Mouse (Mus musculus) kidney, adult 2 months (tissue): ENCODE data around the gene Bcap31. TPM values are rescaled to one million over a fixed set of nuclear protein-coding genes. Genes with fewer than 3 reads are reported as not detected.
A peak's percentile ranks its signal among the peaks of the same experiment; 100 is the strongest.

Source experiments
- DNase-seq: peaks from one replicate; pipeline ENCODE4 v3.0.0; 2021
- H3K27ac ChIP-seq: fragments of 200-500 bp; 2 replicates; pipeline ENCODE4 v1.5.1; 2012; ENCODE audit warnings: low read depth, low read length, control low read depth, inconsistent platforms; ENCODE audit not compliant: insufficient read depth
- H3K27me3 ChIP-seq: fragments of 200-500 bp; replicated peaks from 2 replicates; pipeline ENCODE4 v1.6.1; 2012; ENCODE audit warnings: mild to moderate bottlenecking, moderate library complexity, low read length, inconsistent platforms; ENCODE audit not compliant: control insufficient read depth, insufficient read depth
- H3K36me3 ChIP-seq: fragments of 200-500 bp; 2 replicates; pipeline ENCODE4 v1.6.1; 2012; ENCODE audit warnings: mild to moderate bottlenecking, moderate library complexity, low read length, inconsistent platforms; ENCODE audit not compliant: control insufficient read depth, insufficient read depth
- H3K4me1 ChIP-seq: fragments of 200-500 bp; 2 replicates; pipeline ENCODE4 v1.6.1; 2011; ENCODE audit warnings: low read length; ENCODE audit not compliant: control insufficient read depth, insufficient read depth
- H3K4me3 ChIP-seq: fragments of 200-500 bp; 2 replicates; pipeline ENCODE4 v1.5.1; 2011; ENCODE audit warnings: mild to moderate bottlenecking, low read depth, low read length, control low read depth; ENCODE audit not compliant: insufficient read depth
- CTCF ChIP-seq: fragments of 200-500 bp; conservative IDR thresholded peaks from 2 replicates; pipeline ENCODE4 v1.5.1; 2011; ENCODE audit warnings: low read depth, mild to moderate bottlenecking, control low read depth, low read length, moderate library complexity, mixed read lengths; ENCODE audit not compliant: insufficient read depth, insufficient read length
- POLR2A ChIP-seq: fragments of 200-500 bp; IDR thresholded peaks from one replicate; pipeline ENCODE4 v1.6.1; 2011; ENCODE audit warnings: low read depth, low read length, control low read depth
- WGBS: fragments of 180-500 bp; shearing (Covaris S2); methylation state at CpG from one replicate; pipeline ENCODE4 v1.1.7; 2018; 5-methylcytosine and 5-hydroxymethylcytosine counted together
- polyA plus RNA-seq: library from polyadenylated mRNA; depleted of rRNA; stranded (reverse); fragments of >200 nt; gene quantifications from 2 replicates; pipeline ENCODE4 v1.2.3, GENCODE M21; 2012

Gene Bcap31
- polyA plus RNA-seq, 1 experiment = 111 TPM

DNA sequence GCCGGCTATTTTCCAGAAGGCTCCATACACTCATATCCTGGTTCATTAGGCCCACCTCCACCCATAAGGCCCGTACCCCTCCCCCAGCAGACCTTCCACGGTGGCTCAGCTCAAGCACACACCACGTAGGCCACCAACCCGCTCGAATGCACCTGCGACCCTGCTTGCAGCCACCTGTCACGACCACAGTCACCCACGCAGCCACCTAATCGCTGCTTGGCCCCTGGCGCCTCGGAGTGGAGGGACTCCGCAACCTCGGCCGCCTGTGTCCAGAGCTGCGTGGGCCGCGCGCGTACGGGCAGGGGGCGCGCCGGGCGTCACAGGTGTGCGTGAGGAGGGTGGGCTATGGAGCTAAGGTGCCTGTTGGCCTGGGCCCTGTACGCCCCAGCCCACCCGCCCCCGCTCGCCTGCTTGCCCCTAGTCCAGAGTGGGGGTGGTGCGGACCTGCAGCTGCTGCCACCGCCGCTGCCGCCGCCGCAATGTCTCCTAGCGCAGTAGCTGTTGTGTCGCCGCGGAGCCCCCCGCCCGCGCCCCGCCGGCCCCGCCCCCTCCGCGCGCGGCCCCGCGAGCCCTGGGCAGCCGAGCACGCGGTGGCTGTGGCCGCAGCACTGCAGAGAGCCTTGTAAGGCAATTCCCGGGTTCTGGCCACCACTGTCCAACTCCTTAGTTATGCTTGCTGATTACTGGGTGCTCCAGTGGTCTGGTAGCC is 56.2 kb downstream of the Bcap31 start, which contains the start of gene Pnck:
Gene Pnck, minus strand, starts transcription at position 543 of the 709 bp plus-strand sequence.
- H3K27me3 ChIP-seq = no peaks in the 10 kb centered on the region
- H3K36me3 ChIP-seq = no peaks in the 10 kb centered on the region
- no peak within 1 kb of the TSS for H3K27ac ChIP-seq
- TF ChIP-seq CTCF = no peak
- TF ChIP-seq POLR2A = no peak
- H3K4me1 ChIP-seq = no peaks in the 10 kb centered on the region
- peak within 1 kb of the TSS; percentile 29; the same call in 1 of the 2 replicates for H3K4me3 ChIP-seq
- 5% methylated on average over 47 of the region's 57 CpGs for WGBS
- no peak for DNase-seq

DNA sequence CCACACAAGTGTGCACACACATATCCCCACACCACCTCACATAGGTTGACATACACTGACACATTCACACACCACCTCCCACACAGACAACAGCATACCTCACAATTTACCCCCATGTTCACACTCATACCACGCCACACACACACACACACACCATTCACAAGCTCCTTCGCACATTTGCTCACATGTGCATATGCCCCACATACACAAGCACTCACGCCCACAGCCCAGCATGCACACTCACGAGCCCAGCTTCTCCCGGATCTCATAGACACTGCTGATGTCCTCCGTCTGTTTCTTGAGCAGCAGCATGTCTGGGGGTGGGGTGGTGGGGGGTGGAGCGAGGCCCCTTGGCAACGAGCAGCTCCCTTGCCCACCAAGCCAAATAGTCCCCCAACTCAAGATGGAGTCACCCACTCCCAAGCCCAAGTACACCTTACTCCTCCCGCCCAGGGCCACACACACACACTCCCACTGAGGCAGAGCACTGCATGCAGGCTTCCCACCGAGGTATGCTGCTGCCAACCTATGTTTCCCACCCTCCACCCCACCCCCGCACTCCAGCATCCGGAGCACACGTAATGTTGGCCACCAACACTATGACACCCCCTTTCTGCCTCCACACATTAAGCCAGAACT is 56.9 kb downstream of the Bcap31 start:
- H3K27me3 ChIP-seq = no peaks in the 10 kb centered on the region
- no peak overlapping the region for H3K4me3 ChIP-seq
- H3K36me3 ChIP-seq = no peaks in the 10 kb centered on the region
- H3K4me1 ChIP-seq = no peaks in the 10 kb centered on the region
- WGBS = 64% methylated on average over 13 of the region's 13 CpGs
- TF ChIP-seq CTCF = no peak
- TF ChIP-seq POLR2A = no peak
- no peak for DNase-seq
- no peak overlapping the region for H3K27ac ChIP-seq

DNA sequence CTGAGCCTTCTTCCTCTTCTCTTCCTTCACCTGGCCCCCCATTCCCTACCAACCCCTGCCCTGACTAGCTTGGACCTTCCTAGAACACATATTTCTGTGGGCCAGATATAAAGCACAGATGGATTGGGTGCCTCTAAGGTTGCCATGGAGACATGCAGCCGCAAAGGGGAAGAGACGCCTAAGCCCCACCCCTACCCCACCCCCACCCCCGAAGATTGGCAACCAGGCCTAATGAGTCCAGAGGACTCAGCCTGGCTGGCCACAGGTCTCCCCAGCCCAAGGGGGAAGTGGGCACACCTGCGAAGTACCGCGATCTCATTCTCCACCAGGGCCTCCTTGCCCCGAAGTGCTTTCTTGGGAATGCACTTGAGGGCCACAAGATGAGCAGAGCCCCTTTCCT is 57.6 kb downstream of the Bcap31 start:
- WGBS = 42% methylated on average over 7 of the region's 7 CpGs
- TF ChIP-seq CTCF = no peak
- TF ChIP-seq POLR2A = no peak
- no peak overlapping the region for H3K4me3 ChIP-seq
- no peaks in the 10 kb centered on the region for H3K27me3 ChIP-seq
- no peak overlapping the region for H3K27ac ChIP-seq
- no peaks in the 10 kb centered on the region for H3K4me1 ChIP-seq
- no peak for DNase-seq
- H3K36me3 ChIP-seq = no peaks in the 10 kb centered on the region

DNA sequence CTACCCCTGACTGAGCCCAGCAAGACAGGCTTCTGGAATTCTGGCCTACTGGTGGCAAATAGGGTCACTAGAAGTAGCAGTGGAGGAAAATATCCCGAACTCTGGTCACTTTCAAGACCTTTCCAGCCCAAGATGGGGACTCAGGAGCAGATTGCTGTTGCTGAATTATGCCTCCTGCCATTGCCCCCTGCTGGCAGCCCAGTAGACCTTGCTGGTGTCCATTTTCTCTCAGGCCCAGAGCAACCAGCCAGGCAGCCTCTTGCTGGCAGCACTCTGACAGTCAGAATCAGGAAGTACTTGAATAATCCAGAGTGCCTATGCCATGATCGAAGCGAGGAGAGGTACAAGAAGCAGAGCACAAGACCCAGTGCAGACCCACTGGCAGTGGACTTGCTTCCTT is 60.4 kb downstream of the Bcap31 start:
- Histone ChIP-seq H3K36me3 (no peaks in the 10 kb centered on the region), H3K4me3 (no peak overlapping the region), H3K27me3 (no peaks in the 10 kb centered on the region), H3K4me1 (no peaks in the 10 kb centered on the region), H3K27ac (no peak overlapping the region)
- TF ChIP-seq POLR2A = no peak
- peak; percentile 54 for TF ChIP-seq CTCF
- peak; percentile 28 for DNase-seq
- 53% methylated on average over 3 of the region's 3 CpGs for WGBS

DNA sequence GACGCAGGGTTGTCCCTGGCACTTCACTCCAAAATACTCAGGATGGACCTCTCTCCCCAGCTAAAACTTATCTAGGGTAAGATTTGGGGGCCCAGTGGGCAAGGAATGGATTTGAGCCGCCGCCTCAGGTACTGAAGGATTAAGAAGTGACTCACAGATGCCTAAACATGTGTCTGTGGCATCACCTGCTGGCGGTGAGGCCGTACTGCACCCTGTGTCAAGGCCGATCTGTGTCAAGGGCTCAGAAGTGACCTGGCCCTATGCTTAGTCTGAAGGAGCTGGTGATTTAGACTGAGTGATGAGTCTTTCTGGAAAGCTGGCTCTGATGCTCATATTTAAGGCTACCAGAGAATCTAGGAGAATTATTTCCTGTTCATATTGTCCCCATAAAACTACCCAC is 61.8 kb downstream of the Bcap31 start:
- DNase-seq = peak; percentile 84
- Histone ChIP-seq H3K4me1 (no peaks in the 10 kb centered on the region), H3K27ac (no peak overlapping the region), H3K4me3 (no peak overlapping the region), H3K36me3 (no peaks in the 10 kb centered on the region), H3K27me3 (no peaks in the 10 kb centered on the region)
- TF ChIP-seq POLR2A (no peak), CTCF (peak; percentile 96)
- 4% methylated on average over 6 of the region's 6 CpGs for WGBS

DNA sequence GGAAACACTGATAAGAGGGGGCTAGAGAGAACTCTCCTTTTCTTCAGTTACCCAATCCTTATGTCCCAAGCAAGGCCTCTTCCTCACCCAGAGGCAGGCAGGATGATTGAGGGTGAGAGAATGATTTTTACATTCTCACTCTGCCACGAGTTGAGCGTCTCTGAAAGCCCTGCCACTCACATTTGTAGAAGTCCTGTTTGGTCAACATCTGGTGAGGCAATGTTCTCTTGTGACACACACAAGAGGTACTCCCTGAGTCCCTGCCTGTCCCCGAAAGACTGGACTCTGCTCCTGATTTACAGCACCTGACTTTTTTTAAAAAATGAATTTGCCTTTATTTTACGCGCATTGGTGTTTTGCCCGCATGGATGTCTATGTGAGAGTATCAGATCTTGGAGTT is 62.6 kb downstream of the Bcap31 start:
- Histone ChIP-seq H3K4me1 (no peaks in the 10 kb centered on the region), H3K27ac (no peak overlapping the region), H3K36me3 (no peaks in the 10 kb centered on the region), H3K4me3 (no peak overlapping the region), H3K27me3 (no peaks in the 10 kb centered on the region)
- no peak for DNase-seq
- 84% methylated on average over 6 of the region's 6 CpGs for WGBS
- TF ChIP-seq POLR2A = no peak
- TF ChIP-seq CTCF = no peak

DNA sequence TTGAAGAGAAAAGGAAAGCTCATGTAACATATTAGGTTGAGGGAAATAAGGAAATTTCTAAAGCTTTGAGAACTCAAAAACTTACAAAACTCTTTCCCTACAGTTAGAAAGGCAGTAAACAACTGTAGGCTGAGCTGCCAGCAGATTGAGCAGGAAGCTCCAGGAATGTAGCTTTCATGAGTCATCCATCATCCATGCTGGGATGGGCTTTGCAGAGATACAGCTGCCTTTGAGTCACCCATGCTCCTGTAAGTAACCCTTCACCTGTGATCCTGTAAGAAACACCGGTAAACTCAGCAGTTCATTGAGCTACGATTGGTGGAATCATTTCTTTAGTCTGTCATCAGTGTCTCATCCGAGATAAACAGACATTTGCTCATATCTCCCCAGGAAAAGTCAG is 65.1 kb downstream of the Bcap31 start:
- no peak for DNase-seq
- Histone ChIP-seq H3K27me3 (no peaks in the 10 kb centered on the region), H3K4me1 (no peaks in the 10 kb centered on the region), H3K27ac (no peak overlapping the region), H3K36me3 (no peaks in the 10 kb centered on the region), H3K4me3 (no peak overlapping the region)
- 55% methylated on average over 3 of the region's 3 CpGs for WGBS
- TF ChIP-seq POLR2A (no peak), CTCF (no peak)
